Mouse (Mus musculus) hindbrain, embryonic 10.5 days (tissue): Measurements from ENCODE around the gene Ppp2r2d. TPM values are rescaled to one million over a fixed set of nuclear protein-coding genes. Genes with fewer than 3 reads are reported as not detected.

ENCODE experiments used
- DNase-seq: peaks from one replicate; pipeline ENCODE4 v3.0.0-alpha.2; 2017; ENCODE audit warnings: low spot score
- H3K27ac ChIP-seq: fragments of 300-500 bp; sonication (generic); 2 replicates; pipeline ENCODE4 v1.5.1; 2016; ENCODE audit warnings: mild to moderate bottlenecking, moderate library complexity
- H3K27me3 ChIP-seq: fragments of 300-500 bp; sonication (generic); 2 replicates; pipeline ENCODE4 v1.6.1; 2016; ENCODE audit warnings: mild to moderate bottlenecking; ENCODE audit not compliant: poor library complexity, insufficient read depth, severe bottlenecking
- H3K36me3 ChIP-seq: fragments of 300-500 bp; sonication (generic); 2 replicates; pipeline ENCODE4 v1.6.1; 2016; ENCODE audit warnings: mild to moderate bottlenecking, moderate library complexity
- H3K4me1 ChIP-seq: fragments of 300-500 bp; sonication (generic); replicated peaks from 2 replicates; pipeline ENCODE4 v1.6.1; 2016; ENCODE audit warnings: mild to moderate bottlenecking
- H3K4me3 ChIP-seq: fragments of 300-500 bp; sonication (generic); 2 replicates; pipeline ENCODE4 v1.5.1; 2016; ENCODE audit warnings: mild to moderate bottlenecking, moderate library complexity
- H3K9me3 ChIP-seq: fragments of 300-500 bp; sonication (generic); 2 replicates; pipeline ENCODE4 v1.6.1; 2016; ENCODE audit warnings: mild to moderate bottlenecking, moderate library complexity
- whole genome bisulfite sequencing: fragments of 180-500 bp; shearing (Covaris S2); methylation state at CpG from one replicate; pipeline ENCODE4 v1.1.7; 2016; 5-methylcytosine and 5-hydroxymethylcytosine counted together
- polyA plus RNA-seq: library from polyadenylated mRNA; unstranded; fragments of >200 nt; fragmentation: Nextera tagmentation; extraction: Ambion mirVana; gene quantifications from 2 replicates; pipeline ENCODE4 v1.2.1, GENCODE M21; 2016

The Ppp2r2d gene
- polyA plus RNA-seq, 1 experiment from 2014 or later, result 60.1 TPM

GRCm38 (mm10) chr7:138845111-138845510 is 768 bp upstream of the Ppp2r2d start:
- peaks cover 22% of the 10 kb centered on the region; the same call in 1 of the 2 replicates for H3K36me3 ChIP-seq
- peaks cover 66% of the 10 kb centered on the region for H3K4me1 ChIP-seq
- H3K4me3 ChIP-seq, result peak overlapping the region; percentile 99
- H3K9me3 ChIP-seq, result no peaks in the 10 kb centered on the region
- 53% methylated on average over 8 of the region's 8 CpGs for WGBS
- no peak for DNase-seq
- peak overlapping the region; percentile 98 for H3K27ac ChIP-seq
- no peaks in the 10 kb centered on the region for H3K27me3 ChIP-seq

GRCm38 (mm10) chr7:138846502-138846991 is 668 bp downstream of the Ppp2r2d start:
- no peak for DNase-seq
- Histone ChIP-seq H3K36me3 (peaks cover 32% of the 10 kb centered on the region), H3K27ac (peak overlapping the region; percentile 98), H3K27me3 (no peaks in the 10 kb centered on the region), H3K4me3 (peak overlapping the region; percentile 99), H3K4me1 (peaks cover 63% of the 10 kb centered on the region), H3K9me3 (no peaks in the 10 kb centered on the region)
- under 1% methylated on average over 51 of the region's 61 CpGs for WGBS

- H3K27me3 ChIP-seq, result no peaks in the 10 kb centered on the region
- H3K4me1 ChIP-seq, result peaks cover 56% of the 10 kb centered on the region
- peak overlapping the region; percentile 98 for H3K27ac ChIP-seq
- no peak for DNase-seq
- H3K9me3 ChIP-seq, result no peaks in the 10 kb centered on the region
- H3K4me3 ChIP-seq, result peak overlapping the region; percentile 99
- 54% methylated on average over 13 of the region's 13 CpGs for WGBS
- H3K36me3 ChIP-seq, result peaks cover 41% of the 10 kb centered on the region
Measured at GRCm38 (mm10) chr7:138847316-138848027, 1.6 kb downstream of the Ppp2r2d start.

GRCm38 (mm10) chr7:138848028-138848920 is 2.4 kb downstream of the Ppp2r2d start:
- no peak overlapping the region for H3K27ac ChIP-seq
- H3K9me3 ChIP-seq, result no peaks in the 10 kb centered on the region
- peaks cover 49% of the 10 kb centered on the region for H3K36me3 ChIP-seq
- H3K4me3 ChIP-seq, result peak overlapping the region; percentile 99
- no peak for DNase-seq
- WGBS, result 83% methylated on average over 7 of the region's 7 CpGs
- H3K27me3 ChIP-seq, result no peaks in the 10 kb centered on the region
- H3K4me1 ChIP-seq, result peaks cover 48% of the 10 kb centered on the region

- Histone ChIP-seq H3K9me3 (no peaks in the 10 kb centered on the region), H3K4me1 (peaks cover 29% of the 10 kb centered on the region), H3K36me3 (peaks cover 66% of the 10 kb centered on the region), H3K27me3 (no peaks in the 10 kb centered on the region), H3K27ac (no peak overlapping the region), H3K4me3 (no peak overlapping the region)
- no peak for DNase-seq
Measured at GRCm38 (mm10) chr7:138850083-138850482, 4.2 kb downstream of the Ppp2r2d start.

- Histone ChIP-seq H3K9me3 (no peaks in the 10 kb centered on the region), H3K4me3 (no peak overlapping the region), H3K27me3 (no peaks in the 10 kb centered on the region), H3K36me3 (peaks cover 84% of the 10 kb centered on the region), H3K4me1 (peaks cover 10% of the 10 kb centered on the region), H3K27ac (no peak overlapping the region)
- 94% methylated on average over 4 of the region's 4 CpGs for WGBS
- no peak for DNase-seq
Measured at GRCm38 (mm10) chr7:138853417-138854031, 7.6 kb downstream of the Ppp2r2d start.

GRCm38 (mm10) chr7:138854201-138854600 is 8.3 kb downstream of the Ppp2r2d start:
- Histone ChIP-seq H3K4me1 (peaks cover 8% of the 10 kb centered on the region), H3K27me3 (no peaks in the 10 kb centered on the region), H3K9me3 (no peaks in the 10 kb centered on the region), H3K36me3 (peaks cover 83% of the 10 kb centered on the region), H3K4me3 (no peak overlapping the region), H3K27ac (no peak overlapping the region)
- WGBS, result 92% methylated on average over 2 of the region's 2 CpGs
- no peak for DNase-seq

- Histone ChIP-seq H3K27ac (no peak overlapping the region), H3K27me3 (no peaks in the 10 kb centered on the region), H3K9me3 (no peaks in the 10 kb centered on the region), H3K36me3 (peaks cover 83% of the 10 kb centered on the region), H3K4me1 (no peaks in the 10 kb centered on the region), H3K4me3 (no peak overlapping the region)
- 71% methylated on average over 2 of the region's 2 CpGs for WGBS
- DNase-seq, result no peak
Measured at GRCm38 (mm10) chr7:138856670-138857069, 10.8 kb downstream of the Ppp2r2d start.

- H3K9me3 ChIP-seq, result no peaks in the 10 kb centered on the region
- H3K4me3 ChIP-seq, result no peak overlapping the region
- H3K36me3 ChIP-seq, result peaks cover 68% of the 10 kb centered on the region
- no peak for DNase-seq
- 72% methylated on average over 3 of the region's 3 CpGs for whole genome bisulfite sequencing
- no peak overlapping the region for H3K27ac ChIP-seq
- H3K27me3 ChIP-seq, result no peaks in the 10 kb centered on the region
- H3K4me1 ChIP-seq, result peaks cover 4% of the 10 kb centered on the region; the same call in 1 of the 2 replicates
Measured at GRCm38 (mm10) chr7:138863950-138864572, 18.2 kb downstream of the Ppp2r2d start.

- 90% methylated on average over 1 of the region's 1 CpGs for WGBS
- Histone ChIP-seq H3K27me3 (no peaks in the 10 kb centered on the region), H3K4me3 (no peak overlapping the region), H3K4me1 (peaks cover 4% of the 10 kb centered on the region; the same call in 1 of the 2 replicates), H3K27ac (no peak overlapping the region), H3K36me3 (peaks cover 69% of the 10 kb centered on the region), H3K9me3 (no peaks in the 10 kb centered on the region)
- DNase-seq, result no peak
Measured at GRCm38 (mm10) chr7:138864776-138865175, 18.9 kb downstream of the Ppp2r2d start.

- Histone ChIP-seq H3K4me1 (peaks cover 4% of the 10 kb centered on the region; the same call in 1 of the 2 replicates), H3K27me3 (no peaks in the 10 kb centered on the region), H3K9me3 (no peaks in the 10 kb centered on the region), H3K4me3 (no peak overlapping the region), H3K36me3 (peaks cover 75% of the 10 kb centered on the region), H3K27ac (no peak overlapping the region)
- no peak for DNase-seq
- 75% methylated on average over 6 of the region's 6 CpGs for WGBS
Measured at GRCm38 (mm10) chr7:138867286-138867685, 21.4 kb downstream of the Ppp2r2d start.

- whole genome bisulfite sequencing, result 93% methylated on average over 4 of the region's 4 CpGs
- Histone ChIP-seq H3K4me3 (no peak overlapping the region), H3K4me1 (peaks cover 4% of the 10 kb centered on the region; the same call in 1 of the 2 replicates), H3K36me3 (peaks cover 79% of the 10 kb centered on the region), H3K9me3 (no peaks in the 10 kb centered on the region), H3K27ac (no peak overlapping the region), H3K27me3 (no peaks in the 10 kb centered on the region)
- no peak for DNase-seq
Measured at GRCm38 (mm10) chr7:138868316-138868715, 22.4 kb downstream of the Ppp2r2d start.
